In the genomic region with DNA sequence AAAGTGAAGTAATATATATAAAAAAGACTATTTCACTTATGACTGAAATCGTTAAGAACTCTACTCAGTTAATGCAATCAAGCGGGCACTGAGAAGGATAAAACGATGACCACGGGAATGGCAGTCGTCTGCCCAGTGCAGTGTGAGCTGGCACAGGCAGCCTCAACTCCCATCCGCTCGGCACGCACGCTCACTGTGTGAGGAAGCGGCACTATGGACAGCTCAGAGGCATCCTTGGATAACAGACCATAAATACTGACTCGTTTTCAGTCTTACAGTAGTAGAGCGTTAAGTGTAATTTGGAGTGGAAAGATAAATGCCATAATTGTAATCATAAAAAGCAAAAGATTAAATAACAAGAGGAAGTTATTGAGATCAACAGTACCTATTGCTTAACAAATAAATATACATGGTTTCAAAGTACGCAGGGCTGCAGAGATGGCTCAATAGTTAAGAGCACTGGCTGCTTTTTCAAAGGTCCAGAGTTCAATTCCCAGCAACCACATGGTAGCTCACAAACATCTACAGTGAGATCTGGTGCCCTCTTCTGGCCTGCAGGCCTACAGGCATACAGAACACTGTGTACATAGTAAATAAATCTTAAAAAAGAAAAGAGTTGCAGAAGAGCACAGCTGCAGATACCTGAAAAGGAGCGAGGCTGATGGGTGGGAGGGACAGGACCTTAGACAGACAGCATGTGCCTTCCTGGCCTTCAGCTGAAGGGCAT, we compare ENCODE assay signal across 11 mouse cellular contexts. TPM values are rescaled to one million over a fixed set of nuclear protein-coding genes. Genes with fewer than 3 reads are reported as not detected.
DNase-seq lines count a peak whose midpoint lies in the region; ATAC-seq and TF ChIP-seq lines count a peak whose summit lies in the region.
"Had no signal": no experiment of that assay in that cellular context is flagged by ENCODE, and none has a peak within 500 bp of the region (broad histone marks: within the 10 kb centered on the region; RNA-seq: fewer than 3 reads in every experiment).

No protein-coding gene starts in this region.

- no peak overlapping the region for H3K27ac ChIP-seq in left cerebral cortex, adult 2 months
- no peak overlapping the region for H3K27ac ChIP-seq in CH12.LX (ENCODE audit: insufficient read depth, low read depth)
- no peak overlapping the region for H3K27ac ChIP-seq in liver, embryonic 13.5 days
- H3K27ac ChIP-seq: forebrain, embryonic 13.5 days; neural tube, embryonic 12.5 days had no signal

- no peak overlapping the region for H3K4me2 ChIP-seq in CH12.LX (ENCODE audit: insufficient read depth, low read depth, poor library complexity, severe bottlenecking)
- H3K4me2 ChIP-seq in liver, embryonic 13.5 days, result no peak overlapping the region
- H3K4me2 ChIP-seq: forebrain, embryonic 13.5 days; heart, embryonic 11.5 days; neural tube, embryonic 12.5 days had no signal

- no peaks in the 10 kb centered on the region for H3K4me1 ChIP-seq in CH12.LX (ENCODE audit: control insufficient read depth in 1 of 2, insufficient read depth in 2 of 2)
- no peaks in the 10 kb centered on the region for H3K4me1 ChIP-seq in liver, embryonic 13.5 days (replicated peaks)
- H3K4me1 ChIP-seq: forebrain, embryonic 13.5 days; neural tube, embryonic 12.5 days had no signal

- peak; percentile 25 for TF ChIP-seq CTCF in left cerebral cortex, adult 2 months (IDR thresholded peaks at IDR 0.05)
- TF ChIP-seq CTCF in CH12.LX (conservative IDR thresholded peaks at IDR 0.05 in 1 of 2, IDR thresholded peaks at IDR 0.05 in 1 of 2; ENCODE audit: low read depth in 2 of 2, low read length in 2 of 2), result peak in 1 of 2 experiments; percentile 39; a peak in 2 of 4 replicates

- in situ Hi-C loops in CH12.LX (cut with MboI; ENCODE audit: low pct_ligation_motif_present, low pct_unique_long_range_greater_than_20kb, low sequenced_read_pairs), result no loop called here

- peaks cover 71 to 96% of the 10 kb centered on the region in 2 experiments for H3K36me3 ChIP-seq in CH12.LX (replicated peaks in 1 of 2; ENCODE audit: control insufficient read depth in 1 of 2, insufficient read depth in 1 of 2, low read length in 1 of 2)
- peaks cover 93% of the 10 kb centered on the region for H3K36me3 ChIP-seq in liver, embryonic 13.5 days

- no peak overlapping the region for H3K9ac ChIP-seq in CH12.LX (ENCODE audit: insufficient read depth, low read depth)
- no peak overlapping the region for H3K9ac ChIP-seq in liver, embryonic 13.5 days
- H3K9ac ChIP-seq: forebrain, embryonic 13.5 days; neural tube, embryonic 12.5 days had no signal

- intact Hi-C loops in left cerebral cortex, adult 2 months (cut with DNase I), result no loop called here
- intact Hi-C loops in left cerebral cortex, postnatal 10 days (cut with DNase I), result loop anchor here (5.0 kb wide), 1 partner anchor 46 kb away; no protein-coding TSS in a partner anchor

- H3K79me2 ChIP-seq in CH12.LX (replicated peaks; ENCODE audit: control insufficient read depth, extremely low read depth, insufficient read depth, poor library complexity, severe bottlenecking), result no peaks in the 10 kb centered on the region

- no peaks in the 10 kb centered on the region for H3K27me3 ChIP-seq in CH12.LX (replicated peaks)
- H3K27me3 ChIP-seq in liver, embryonic 13.5 days, result no peaks in the 10 kb centered on the region
- H3K27me3 ChIP-seq: forebrain, embryonic 13.5 days; neural tube, embryonic 12.5 days had no signal

- no peak for TF ChIP-seq POLR2A in CH12.LX (IDR thresholded peaks at IDR 0.05; ENCODE audit: low read depth, low read length)

- dilution Hi-C loops in CH12.LX (cut with MboI; ENCODE audit: extremely low pct_ligation_motif_present, extremely low pct_unique_long_range_greater_than_20kb, low sequenced_read_pairs), result no loop called here

- DNase-seq in left cerebral cortex, adult 2 months (ENCODE audit: extremely low spot score in 1 of 2, low spot score in 2 of 2), result no peak
- DNase-seq in left cerebral cortex, postnatal 10 days (ENCODE audit: extremely low spot score in 1 of 2, low spot score in 2 of 2), result no peak
- DNase-seq in CH12.LX (ENCODE audit: extremely low read depth) (peak; percentile 8), R1 (ENCODE audit: low read depth, low spot score) (peak; percentile 39)
- DNase-seq in liver, embryonic 13.5 days, result no peak
- no peak for DNase-seq in embryo, embryonic 10 days (ENCODE audit: low spot score)
- DNase-seq in adrenal gland, adult 2 months, result no peak

- ATAC-seq in liver, embryonic 13.5 days (ENCODE audit: low read depth), result peak; percentile 66
- ATAC-seq: activated CD4-positive, CD25-positive, alpha-beta regulatory T cell, adult 4 months; forebrain, embryonic 13.5 days had no signal

- no peaks in the 10 kb centered on the region for H3K9me3 ChIP-seq in CH12.LX (replicated peaks; ENCODE audit: low read length)
- H3K9me3 ChIP-seq in liver, embryonic 13.5 days (replicated peaks), result no peaks in the 10 kb centered on the region
- H3K9me3 ChIP-seq: forebrain, embryonic 13.5 days; neural tube, embryonic 12.5 days had no signal

- TF ChIP-seq RAD21 in CH12.LX (IDR thresholded peaks at IDR 0.05; ENCODE audit: low read depth, low read length), result no peak

- 90% methylated on average over 14 of the region's 14 CpGs for whole genome bisulfite sequencing in liver, embryonic 13.5 days (ENCODE audit: insufficient replicate concordance)

- TF ChIP-seq EP300 in CH12.LX (IDR thresholded peaks at IDR 0.05; ENCODE audit: low read length), result no peak

- H3K4me3 ChIP-seq in left cerebral cortex, adult 2 months, result no peak overlapping the region
- no peak overlapping the region for H3K4me3 ChIP-seq in CH12.LX (replicated peaks in 1 of 3; ENCODE audit: low read depth in 2 of 3, low read length in 2 of 3, poor library complexity in 1 of 3)
- no peak overlapping the region for H3K4me3 ChIP-seq in liver, embryonic 13.5 days (replicated peaks)
- H3K4me3 ChIP-seq: forebrain, embryonic 13.5 days; neural tube, embryonic 12.5 days had no signal

TF ChIP-seq in CH12.LX, 34 proteins besides CTCF, POLR2A, EP300 and RAD21:
- TF ChIP-seq IRF4 (IDR thresholded peaks at IDR 0.05; ENCODE audit: low read depth, low read length) (no peak), SMC3 (IDR thresholded peaks at IDR 0.05; ENCODE audit: low read depth, low read length) (0 out of 2 replicates have a peak, but pooled peaks have one; percentile 5)

RNA-seq across cellular contexts. Expression of a gene that starts 44.5 kb away (rescaled TPM):
- 100 to 1,000 TPM in 1 of 2 experiments, 10 to 100 TPM in 1; 98.6 to 104 TPM for total RNA-seq in left cerebral cortex, adult 2 months (2021)
- total RNA-seq in left cerebral cortex, postnatal 10 days (2021), result 10 to 100 TPM; 76.7 to 78.5 TPM
- total RNA-seq in CH12.LX (2012; rRNA removed) (31.0 and 33.2 TPM in 2 replicates), CH12.LX (2014; rRNA removed) (18.6 and 19.3 TPM in 2 replicates)
- 26.9 and 28.8 TPM in 2 replicates for polyA plus RNA-seq in CH12.LX (2012; ENCODE audit: insufficient read length, low read depth)
- 8.6 and 9.3 TPM in 2 replicates for polyA plus RNA-seq in liver, embryonic 13.5 days (2015; fragmentation: Nextera tagmentation; extraction: Ambion mirVana)
- 10 to 100 TPM; 73.5 to 88.3 TPM for total RNA-seq in adrenal gland, adult 2 months (2021)
- 34.7 and 45.4 TPM in 2 replicates for polyA plus RNA-seq in adrenal gland, adult 2 months (2012; rRNA removed)

Comparison
In these comparisons a context has a peak if more than half of its experiments do, and no peak if none do; other contexts are left out.
1. DNase-seq: peak in CH12.LX (single experiment) and R1 (single experiment); none in left cerebral cortex, adult 2 months (0 of 2), left cerebral cortex, postnatal 10 days (0 of 2), liver, embryonic 13.5 days (single experiment), embryo, embryonic 10 days (single experiment) and adrenal gland, adult 2 months (single experiment).